Mouse (Mus musculus) liver, embryonic 12.5 days (tissue): ENCODE measurements around the gene Mylk2. TPM values are rescaled to one million over a fixed set of nuclear protein-coding genes. Genes with fewer than 3 reads are reported as not detected.

ENCODE experiments used
- ATAC-seq: fragments of 200-750 bp; cut with Nextera tagmentation; 2 replicates; pipeline ENCODE4 v1.8.0; 2017; ENCODE audit warnings: moderate number of reproducible peaks, mild to moderate bottlenecking, moderate library complexity
- H3K27ac ChIP-seq: fragments of 300-500 bp; sonication (generic); 2 replicates; pipeline ENCODE4 v1.5.1; 2016; ENCODE audit warnings: mild to moderate bottlenecking
- H3K27me3 ChIP-seq: fragments of 300-500 bp; sonication (generic); replicated peaks from 2 replicates; pipeline ENCODE4 v1.6.1; 2016; ENCODE audit warnings: mild to moderate bottlenecking, moderate library complexity
- H3K36me3 ChIP-seq: fragments of 300-500 bp; sonication (generic); 2 replicates; pipeline ENCODE4 v1.6.1; 2016; ENCODE audit warnings: mild to moderate bottlenecking, moderate library complexity
- H3K4me1 ChIP-seq: fragments of 300-500 bp; sonication (generic); 2 replicates; pipeline ENCODE4 v1.6.1; 2016
- H3K4me2 ChIP-seq: fragments of 300-500 bp; sonication (generic); 2 replicates; pipeline ENCODE4 v1.6.1; 2016; ENCODE audit warnings: mild to moderate bottlenecking, moderate library complexity
- H3K4me3 ChIP-seq: fragments of 300-500 bp; sonication (generic); 2 replicates; pipeline ENCODE4 v1.5.1; 2016; ENCODE audit warnings: mild to moderate bottlenecking, moderate library complexity
- H3K9ac ChIP-seq: fragments of 300-500 bp; sonication (generic); 2 replicates; pipeline ENCODE4 v1.6.1; 2016; ENCODE audit warnings: mild to moderate bottlenecking, moderate library complexity
- H3K9me3 ChIP-seq: fragments of 300-500 bp; sonication (generic); replicated peaks from 2 replicates; pipeline ENCODE4 v1.6.1; 2016; ENCODE audit warnings: mild to moderate bottlenecking, moderate library complexity
- WGBS: fragments of 180-500 bp; shearing (Covaris S2); methylation state at CpG from one replicate; pipeline ENCODE4 v1.1.7; 2016; ENCODE audit not compliant: insufficient replicate concordance; 5-methylcytosine and 5-hydroxymethylcytosine counted together
- polyA plus RNA-seq: library from polyadenylated mRNA; unstranded; fragments of >200 nt; fragmentation: Nextera tagmentation; extraction: Ambion mirVana; gene quantifications from 2 replicates; pipeline ENCODE4 v1.2.1, GENCODE M21; 2016

The Mylk2 gene
- polyA plus RNA-seq, 1 experiment from 2014 or later = not detected

GRCm38 (mm10) chr2:152902658-152903057 lies 8.5 kb upstream of the Mylk2 start:
- 0 out of 2 replicates have a peak, but pooled peaks cover 6% of the 10 kb centered on the region for H3K4me1 ChIP-seq
- H3K27me3 ChIP-seq = no peaks in the 10 kb centered on the region; the same call in 1 of the 2 replicates
- no peak overlapping the region for H3K9ac ChIP-seq
- H3K4me3 ChIP-seq = no peak overlapping the region
- H3K27ac ChIP-seq = no peak overlapping the region
- H3K9me3 ChIP-seq = no peaks in the 10 kb centered on the region
- no peak for ATAC-seq
- H3K36me3 ChIP-seq = no peaks in the 10 kb centered on the region
- H3K4me2 ChIP-seq = no peak overlapping the region
- WGBS = 52% methylated on average over 3 of the region's 3 CpGs

GRCm38 (mm10) chr2:152903586-152903985 lies 7.6 kb upstream of the Mylk2 start:
- Histone ChIP-seq H3K27ac (no peak overlapping the region), H3K4me3 (no peak overlapping the region), H3K27me3 (no peaks in the 10 kb centered on the region; the same call in 1 of the 2 replicates), H3K9ac (no peak overlapping the region), H3K36me3 (no peaks in the 10 kb centered on the region), H3K4me1 (0 out of 2 replicates have a peak, but pooled peaks cover 6% of the 10 kb centered on the region), H3K9me3 (no peaks in the 10 kb centered on the region), H3K4me2 (no peak overlapping the region)
- WGBS = 60% methylated on average over 4 of the region's 4 CpGs
- ATAC-seq = no peak

GRCm38 (mm10) chr2:152904127-152904643 lies 7.0 kb upstream of the Mylk2 start:
- Histone ChIP-seq H3K4me3 (no peak overlapping the region), H3K9me3 (no peaks in the 10 kb centered on the region), H3K36me3 (no peaks in the 10 kb centered on the region), H3K4me2 (no peak overlapping the region), H3K4me1 (0 out of 2 replicates have a peak, but pooled peaks cover 6% of the 10 kb centered on the region), H3K27ac (no peak overlapping the region), H3K9ac (no peak overlapping the region), H3K27me3 (peaks cover 3% of the 10 kb centered on the region; the same call in 1 of the 2 replicates)
- WGBS = 29% methylated on average over 5 of the region's 5 CpGs
- no peak for ATAC-seq

GRCm38 (mm10) chr2:152905036-152905829 lies 5.9 kb upstream of the Mylk2 start:
- Histone ChIP-seq H3K27me3 (peaks cover 13% of the 10 kb centered on the region; the same call in 1 of the 2 replicates), H3K36me3 (no peaks in the 10 kb centered on the region), H3K9me3 (no peaks in the 10 kb centered on the region), H3K9ac (no peak overlapping the region), H3K4me2 (no peak overlapping the region), H3K4me1 (0 out of 2 replicates have a peak, but pooled peaks cover 6% of the 10 kb centered on the region), H3K27ac (no peak overlapping the region), H3K4me3 (no peak overlapping the region)
- ATAC-seq = no peak
- 60% methylated on average over 11 of the region's 11 CpGs for WGBS

- no peak overlapping the region for H3K9ac ChIP-seq
- H3K4me2 ChIP-seq = no peak overlapping the region
- H3K27ac ChIP-seq = no peak overlapping the region
- no peak for ATAC-seq
- H3K4me3 ChIP-seq = no peak overlapping the region
- H3K27me3 ChIP-seq = peaks cover 25% of the 10 kb centered on the region
- no peaks in the 10 kb centered on the region for H3K36me3 ChIP-seq
- no peaks in the 10 kb centered on the region for H3K9me3 ChIP-seq
- 0 out of 2 replicates have a peak, but pooled peaks cover 6% of the 10 kb centered on the region for H3K4me1 ChIP-seq
- WGBS = 50% methylated on average over 9 of the region's 9 CpGs
Measured at GRCm38 (mm10) chr2:152906274-152907037, 4.7 kb upstream of the Mylk2 start.

GRCm38 (mm10) chr2:152907114-152907943 lies 3.8 kb upstream of the Mylk2 start:
- Histone ChIP-seq H3K4me1 (0 out of 2 replicates have a peak, but pooled peaks cover 6% of the 10 kb centered on the region), H3K27me3 (peaks cover 34% of the 10 kb centered on the region), H3K9me3 (no peaks in the 10 kb centered on the region), H3K4me3 (no peak overlapping the region), H3K36me3 (no peaks in the 10 kb centered on the region), H3K4me2 (no peak overlapping the region), H3K9ac (no peak overlapping the region), H3K27ac (no peak overlapping the region)
- 61% methylated on average over 14 of the region's 14 CpGs for WGBS
- no peak for ATAC-seq

GRCm38 (mm10) chr2:152909848-152910247 lies 1.3 kb upstream of the Mylk2 start:
- Histone ChIP-seq H3K4me1 (peaks cover 15% of the 10 kb centered on the region), H3K36me3 (no peaks in the 10 kb centered on the region), H3K27ac (no peak overlapping the region), H3K27me3 (peaks cover 57% of the 10 kb centered on the region), H3K4me3 (no peak overlapping the region), H3K9me3 (no peaks in the 10 kb centered on the region), H3K9ac (no peak overlapping the region), H3K4me2 (no peak overlapping the region)
- WGBS = 71% methylated on average over 6 of the region's 6 CpGs
- ATAC-seq = no peak

- H3K4me2 ChIP-seq = no peak overlapping the region
- H3K9me3 ChIP-seq = no peaks in the 10 kb centered on the region
- no peak overlapping the region for H3K4me3 ChIP-seq
- H3K27ac ChIP-seq = no peak overlapping the region
- H3K4me1 ChIP-seq = peaks cover 12% of the 10 kb centered on the region
- ATAC-seq = no peak
- WGBS = 25% methylated on average over 6 of the region's 6 CpGs
- no peak overlapping the region for H3K9ac ChIP-seq
- H3K36me3 ChIP-seq = no peaks in the 10 kb centered on the region
- peaks cover 64% of the 10 kb centered on the region for H3K27me3 ChIP-seq
Measured at GRCm38 (mm10) chr2:152911432-152911831, 280 bp downstream of the Mylk2 start.

- WGBS = 36% methylated on average over 7 of the region's 7 CpGs
- Histone ChIP-seq H3K4me2 (no peak overlapping the region), H3K9me3 (no peaks in the 10 kb centered on the region), H3K4me3 (no peak overlapping the region), H3K36me3 (no peaks in the 10 kb centered on the region), H3K9ac (no peak overlapping the region), H3K27ac (no peak overlapping the region), H3K27me3 (peaks cover 80% of the 10 kb centered on the region), H3K4me1 (peaks cover 12% of the 10 kb centered on the region)
- ATAC-seq = no peak
Measured at GRCm38 (mm10) chr2:152913471-152913870, 2.3 kb downstream of the Mylk2 start.

- peak overlapping the region; percentile 42 for H3K4me2 ChIP-seq
Measured at GRCm38 (mm10) chr2:152914310-152915120, 3.4 kb downstream of the Mylk2 start.

GRCm38 (mm10) chr2:152915453-152915852 lies 4.3 kb downstream of the Mylk2 start:
- no peak overlapping the region for H3K4me2 ChIP-seq
- H3K27ac ChIP-seq = no peak overlapping the region
- ATAC-seq = no peak
- no peak overlapping the region for H3K9ac ChIP-seq
- no peaks in the 10 kb centered on the region for H3K36me3 ChIP-seq
- 36% methylated on average over 4 of the region's 4 CpGs for WGBS
- H3K4me3 ChIP-seq = no peak overlapping the region
- no peaks in the 10 kb centered on the region for H3K9me3 ChIP-seq
- H3K4me1 ChIP-seq = peaks cover 12% of the 10 kb centered on the region
- peaks cover 65% of the 10 kb centered on the region for H3K27me3 ChIP-seq

More at GRCm38 (mm10) chr2:152914310-152915120, 3.4 kb downstream of the Mylk2 start:
- peaks cover 74% of the 10 kb centered on the region for H3K27me3 ChIP-seq
- H3K4me1 ChIP-seq = peaks cover 12% of the 10 kb centered on the region
- peak; percentile 60 for ATAC-seq
- H3K9me3 ChIP-seq = no peaks in the 10 kb centered on the region
- H3K9ac ChIP-seq = no peak overlapping the region
- no peak overlapping the region for H3K4me3 ChIP-seq
- no peak overlapping the region for H3K27ac ChIP-seq
- 3% methylated on average over 18 of the region's 18 CpGs for WGBS
- no peaks in the 10 kb centered on the region for H3K36me3 ChIP-seq
